Mouse (Mus musculus) stomach, embryonic 16.5 days (tissue): ENCODE data around the gene 3830406C13Rik. TPM values are rescaled to one million over a fixed set of nuclear protein-coding genes. Genes with fewer than 3 reads are reported as not detected.

ENCODE experiments used
- ATAC-seq: fragments of 200-750 bp; cut with Nextera tagmentation; 2 replicates; pipeline ENCODE4 v1.8.0; 2017; ENCODE audit warnings: moderate number of reproducible peaks, moderate TSS enrichment; ENCODE audit not compliant: insufficient read depth, low FRiP score
- H3K27ac ChIP-seq: fragments of 300-500 bp; sonication (generic); 2 replicates; pipeline ENCODE4 v1.5.1; 2014; ENCODE audit warnings: low read length
- H3K27me3 ChIP-seq: fragments of 300-500 bp; sonication (generic); 2 replicates; pipeline ENCODE4 v1.6.1; 2014; ENCODE audit warnings: low read length, control low read depth, mixed read lengths; ENCODE audit not compliant: control insufficient read depth, insufficient read depth
- H3K36me3 ChIP-seq: fragments of 300-500 bp; sonication (generic); 2 replicates; pipeline ENCODE4 v1.6.1; 2014; ENCODE audit warnings: low read length; ENCODE audit not compliant: control insufficient read depth, insufficient read depth
- H3K4me1 ChIP-seq: fragments of 300-500 bp; sonication (generic); 2 replicates; pipeline ENCODE4 v1.6.1; 2014; ENCODE audit warnings: low read length, control low read depth, mixed read lengths; ENCODE audit not compliant: control insufficient read depth, insufficient read depth
- H3K4me2 ChIP-seq: fragments of 300-500 bp; sonication (generic); 2 replicates; pipeline ENCODE4 v1.6.1; 2014; ENCODE audit warnings: low read depth, low read length, mixed read lengths
- H3K4me3 ChIP-seq: fragments of 300-500 bp; sonication (generic); replicated peaks from 2 replicates; pipeline ENCODE4 v1.5.1; 2014; ENCODE audit warnings: mild to moderate bottlenecking, low read length
- H3K9ac ChIP-seq: fragments of 300-500 bp; sonication (generic); 2 replicates; pipeline ENCODE4 v1.6.1; 2014; ENCODE audit warnings: low read length
- H3K9me3 ChIP-seq: fragments of 300-500 bp; sonication (generic); replicated peaks from 2 replicates; pipeline ENCODE4 v1.6.1; 2016; ENCODE audit warnings: low read length, control low read depth; ENCODE audit not compliant: control insufficient read depth
- WGBS: fragments of 180-500 bp; shearing (Covaris S2); extraction: QIAGEN DNeasy Blood & Tissue Kit; methylation state at CpG from one replicate; pipeline ENCODE4 v1.1.7; 2014; 5-methylcytosine and 5-hydroxymethylcytosine counted together
- polyA plus RNA-seq: library from polyadenylated mRNA; unstranded; fragments of >200 nt; fragmentation: Nextera tagmentation; extraction: Ambion mirVana; gene quantifications from 2 replicates; pipeline ENCODE4 v1.2.1, GENCODE M21; 2015

Gene 3830406C13Rik
- polyA plus RNA-seq, 1 experiment from 2014 or later, result 57.5 TPM

DNA sequence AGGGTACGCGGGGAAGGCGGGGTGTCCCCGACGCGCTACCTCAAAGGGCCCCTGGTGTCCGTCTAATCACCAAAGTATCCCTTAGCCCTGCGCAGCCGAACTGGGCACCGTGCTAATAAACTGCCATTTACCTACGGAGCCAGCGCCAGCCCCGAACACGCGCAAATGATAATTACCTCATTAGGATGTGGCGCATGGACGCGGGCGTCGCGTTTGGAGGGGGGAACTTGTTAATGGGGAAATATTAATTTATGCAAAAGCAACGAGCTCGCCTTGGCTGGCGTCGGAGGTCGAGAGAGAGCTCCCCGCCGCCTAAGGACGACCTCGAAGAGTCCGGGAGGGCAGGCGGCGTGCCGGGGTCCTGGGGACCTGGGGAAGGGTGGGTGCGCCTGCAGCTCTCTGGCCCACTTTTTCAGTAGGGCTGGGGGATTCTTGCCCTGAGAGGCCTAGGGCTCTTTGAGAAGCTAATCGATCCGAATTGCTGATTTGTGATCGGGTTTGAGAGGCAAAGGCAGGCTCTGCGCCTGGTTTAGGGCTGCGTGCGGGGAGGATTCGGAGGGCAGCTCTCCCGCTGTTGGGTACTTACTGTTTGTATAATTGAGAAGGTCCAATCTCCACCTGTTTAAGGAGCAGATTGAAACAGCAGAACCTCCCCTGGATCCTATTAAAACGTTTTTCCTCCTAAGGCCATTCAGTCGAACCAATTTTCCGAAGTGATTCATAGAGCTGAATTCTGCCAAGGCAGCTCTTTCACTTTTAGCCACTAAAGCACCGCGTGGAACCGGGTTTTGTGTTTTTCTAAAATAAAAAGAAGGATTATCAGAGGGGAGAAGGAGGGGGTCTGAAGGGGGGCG is 62.3 kb downstream of the 3830406C13Rik start:
- no peaks in the 10 kb centered on the region for H3K36me3 ChIP-seq
- H3K27ac ChIP-seq, result no peak overlapping the region
- peaks cover 10% of the 10 kb centered on the region for H3K4me1 ChIP-seq
- H3K9ac ChIP-seq, result no peak overlapping the region
- H3K27me3 ChIP-seq, result peaks cover 96% of the 10 kb centered on the region
- WGBS, result under 1% methylated on average over 50 of the region's 50 CpGs
- no peak for ATAC-seq
- no peaks in the 10 kb centered on the region; the same call in 1 of the 2 replicates for H3K9me3 ChIP-seq
- peak overlapping the region; percentile 42 for H3K4me2 ChIP-seq
- H3K4me3 ChIP-seq, result peak overlapping the region; percentile 31

DNA sequence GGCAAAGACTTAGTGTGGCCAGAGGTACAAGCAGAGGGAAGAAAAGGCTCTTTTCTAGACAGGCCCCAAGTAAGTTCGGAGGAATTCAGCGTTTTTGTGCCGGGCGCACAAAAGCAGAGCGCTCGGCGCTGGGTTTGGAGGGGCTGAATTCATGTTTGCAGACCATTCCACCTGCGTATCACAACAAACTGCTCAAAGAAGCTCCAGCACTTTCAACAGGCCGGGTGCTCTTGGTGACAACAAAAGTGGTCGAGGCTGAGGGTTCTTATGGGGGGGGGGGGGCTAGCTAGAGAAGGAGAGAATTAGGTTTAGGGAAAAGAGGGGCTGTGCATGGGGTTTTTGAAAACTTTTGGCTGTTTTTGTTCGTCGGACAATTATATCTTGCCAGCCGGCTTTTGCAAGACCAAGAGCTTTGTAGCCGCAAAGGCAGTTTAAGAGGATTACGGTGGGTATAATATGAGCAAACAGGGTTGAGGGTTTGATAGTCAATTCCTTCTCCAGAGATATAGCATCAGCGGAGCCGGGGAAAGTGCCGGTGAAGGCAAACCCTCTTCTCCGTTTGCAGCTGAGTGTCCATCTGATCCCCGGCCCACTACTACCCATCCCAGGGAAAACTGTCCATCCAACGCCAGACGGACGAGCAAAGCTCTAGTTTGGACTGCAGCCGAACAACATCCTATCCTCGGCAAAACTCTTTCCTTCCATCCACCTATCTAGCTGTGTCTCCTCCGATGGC is 63.1 kb downstream of the 3830406C13Rik start:
- H3K27me3 ChIP-seq, result peaks cover 94% of the 10 kb centered on the region

DNA sequence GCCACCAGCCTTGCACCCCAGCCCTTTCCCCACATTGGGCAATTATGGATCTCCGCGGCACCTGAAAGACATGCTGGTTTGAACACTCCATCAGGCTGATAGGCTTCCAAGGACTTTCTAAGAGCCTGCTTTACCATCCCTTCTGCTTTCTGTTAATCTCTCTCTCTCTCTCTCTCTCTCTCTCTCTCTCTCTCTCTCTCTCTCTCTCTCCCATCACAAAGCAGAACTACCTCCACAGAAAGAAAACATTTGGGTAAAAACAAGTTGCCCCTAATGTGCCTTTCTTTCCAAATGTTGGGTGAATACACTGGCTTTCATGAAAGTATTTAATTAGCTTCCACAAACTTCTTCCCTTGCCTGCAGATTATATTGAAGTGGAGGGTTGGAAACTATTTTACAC is 64.1 kb downstream of the 3830406C13Rik start, which contains the start of gene Fezf2:
Gene Fezf2 (minus strand): TSS at position 101 of the 400 bp plus-strand sequence.
- H3K9ac ChIP-seq, result no peak within 1 kb of the TSS
- H3K27ac ChIP-seq, result no peak within 1 kb of the TSS
- H3K4me1 ChIP-seq, result peaks cover 8% of the 10 kb centered on the region
- peak within 1 kb of the TSS; percentile 31; the same call in 1 of the 2 replicates for H3K4me3 ChIP-seq
- ATAC-seq, result no peak
- peaks cover 87% of the 10 kb centered on the region for H3K27me3 ChIP-seq
- H3K36me3 ChIP-seq, result no peaks in the 10 kb centered on the region
- no peaks in the 10 kb centered on the region; the same call in 1 of the 2 replicates for H3K9me3 ChIP-seq
- 9% methylated on average over 2 of the region's 2 CpGs for WGBS
- H3K4me2 ChIP-seq, result no peak within 1 kb of the TSS

More for the DNA sequence above, 63.1 kb downstream of the 3830406C13Rik start:
- Histone ChIP-seq H3K9ac (no peak overlapping the region), H3K4me2 (peak overlapping the region; percentile 42), H3K27ac (no peak overlapping the region), H3K36me3 (no peaks in the 10 kb centered on the region), H3K4me1 (peaks cover 8% of the 10 kb centered on the region), H3K9me3 (no peaks in the 10 kb centered on the region; the same call in 1 of the 2 replicates), H3K4me3 (peak overlapping the region; percentile 31)
- no peak for ATAC-seq
- 3% methylated on average over 26 of the region's 26 CpGs for WGBS

DNA sequence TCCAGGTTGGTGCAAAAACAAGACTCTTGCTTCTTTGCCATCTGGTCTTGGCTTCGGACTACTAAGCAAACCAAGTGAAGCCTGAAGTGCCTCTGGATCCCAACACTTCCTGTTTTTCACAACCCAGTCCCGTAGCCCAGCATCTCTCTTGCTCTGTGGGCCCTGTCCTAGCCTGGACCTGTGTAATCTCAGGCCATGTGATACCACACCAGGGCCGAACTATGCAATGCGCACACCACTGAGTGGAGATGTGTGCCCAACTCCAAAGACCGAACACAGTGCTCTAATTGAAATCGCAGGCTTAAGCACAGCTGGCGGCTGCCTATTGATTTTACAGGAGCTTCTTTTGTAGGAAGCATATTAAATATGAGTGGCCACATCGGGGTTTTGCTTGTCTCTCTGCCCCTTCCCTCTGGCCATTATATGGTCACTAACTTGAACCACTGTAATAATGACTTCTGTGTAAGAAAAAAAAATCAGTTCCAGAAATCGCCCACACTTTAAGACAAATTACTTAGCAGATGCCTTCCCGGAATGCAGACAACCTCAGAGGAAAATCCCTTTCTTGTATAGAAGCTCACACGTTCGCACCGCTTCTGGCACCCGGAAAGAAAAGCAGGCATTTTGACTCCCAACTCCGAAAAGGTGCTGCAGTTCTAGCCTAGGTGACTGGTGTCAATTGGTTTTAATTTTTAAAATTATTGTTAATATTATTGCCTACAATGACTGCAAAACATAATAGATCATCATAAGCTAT is 65.5 kb downstream of the 3830406C13Rik start:
- Histone ChIP-seq H3K4me3 (no peak overlapping the region), H3K36me3 (no peaks in the 10 kb centered on the region), H3K9me3 (no peaks in the 10 kb centered on the region; the same call in 1 of the 2 replicates), H3K27me3 (peaks cover 78% of the 10 kb centered on the region), H3K9ac (no peak overlapping the region), H3K27ac (no peak overlapping the region), H3K4me2 (no peak overlapping the region), H3K4me1 (peaks cover 8% of the 10 kb centered on the region)
- 10% methylated on average over 15 of the region's 15 CpGs for WGBS
- ATAC-seq, result no peak

DNA sequence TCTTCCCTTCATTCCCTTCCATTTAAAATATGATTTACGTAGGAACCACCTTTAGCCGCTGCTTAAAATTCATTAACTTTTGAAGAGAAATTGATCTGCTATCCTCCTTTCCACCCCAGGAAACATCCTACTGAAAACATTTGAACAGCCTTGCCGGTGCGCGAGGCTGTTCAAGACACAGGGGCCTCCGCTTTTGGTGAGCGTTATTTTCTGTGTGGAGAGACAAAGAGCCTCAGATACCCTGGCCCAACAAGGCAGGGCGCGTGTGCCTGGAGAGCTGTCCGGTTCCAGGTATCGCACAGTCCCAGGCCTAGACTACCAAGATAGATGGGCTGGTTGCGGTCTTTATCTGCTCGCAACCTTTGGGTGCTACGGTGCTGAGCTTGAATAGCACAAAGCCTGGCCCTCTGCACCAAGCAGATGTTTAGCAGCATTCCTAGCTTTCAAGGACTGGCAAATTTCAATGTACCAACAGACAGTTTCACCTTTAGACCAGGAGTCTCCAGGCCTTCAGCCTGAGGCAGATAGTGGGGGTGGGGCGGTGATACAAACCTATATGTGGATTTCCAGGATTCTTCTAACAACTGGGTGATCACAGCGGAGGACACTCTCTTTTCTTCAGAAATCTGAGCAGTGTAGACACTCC is 66.4 kb downstream of the 3830406C13Rik start:
- H3K4me2 ChIP-seq, result no peak overlapping the region
- H3K4me3 ChIP-seq, result no peak overlapping the region
- H3K27ac ChIP-seq, result no peak overlapping the region
- H3K36me3 ChIP-seq, result no peaks in the 10 kb centered on the region
- ATAC-seq, result no peak
- peaks cover 69% of the 10 kb centered on the region for H3K27me3 ChIP-seq
- H3K9me3 ChIP-seq, result no peaks in the 10 kb centered on the region; the same call in 1 of the 2 replicates
- H3K9ac ChIP-seq, result no peak overlapping the region
- peaks cover 1% of the 10 kb centered on the region; the same call in 1 of the 2 replicates for H3K4me1 ChIP-seq
- WGBS, result 10% methylated on average over 16 of the region's 16 CpGs

Other genes starting within 250 kb of the 3830406C13Rik start
- 0.15 and 0.35 TPM in 2 replicates for gene Gm49355, start 197 bp upstream of the 3830406C13Rik start, polyA plus RNA-seq
- not detected in 2 replicates for gene Fezf2, start 64.0 kb downstream of the 3830406C13Rik start, polyA plus RNA-seq